ENCODE assay signal across 8 mouse cellular contexts in genomic region chr12:101123013-101123412, GRCm38 (mm10). TPM values are rescaled to one million over a fixed set of nuclear protein-coding genes. Genes with fewer than 3 reads are reported as not detected.
A peak's percentile ranks its signal among the peaks of the same experiment; 100 is the strongest.
DNase-seq lines count a peak whose midpoint lies in the region; ATAC-seq and TF ChIP-seq lines count a peak whose summit lies in the region.

No protein-coding gene starts in this region.

- no peak for ATAC-seq in hindbrain, embryonic 11.5 days (ENCODE audit: low FRiP score)
- ATAC-seq in neural tube, embryonic 11.5 days (ENCODE audit: insufficient read depth, low FRiP score, low TSS enrichment) = peak; percentile 48; the same call in 1 of the 2 replicates
- ATAC-seq in stomach, postnatal 0 days (ENCODE audit: low FRiP score, low TSS enrichment) = no peak

- H3K9ac ChIP-seq in hindbrain, embryonic 11.5 days (ENCODE audit: low read depth, low read length) = no peak overlapping the region
- no peak overlapping the region for H3K9ac ChIP-seq in neural tube, embryonic 11.5 days (ENCODE audit: low read length)
- H3K9ac ChIP-seq in stomach, postnatal 0 days (ENCODE audit: low read length) = no peak overlapping the region

- TF ChIP-seq EP300 in stomach, postnatal 0 days (optimal IDR thresholded peaks at IDR 0.05) = no peak

- peak; percentile 58 for DNase-seq in hindbrain, embryonic 11.5 days (ENCODE audit: low spot score)
- no peak for DNase-seq in hindbrain, embryonic 10.5 days (ENCODE audit: low spot score)
- DNase-seq in neural tube, embryonic 11.5 days (ENCODE audit: low spot score) = no peak
- no peak for DNase-seq in neural tube, embryonic 10.5 days (ENCODE audit: extremely low spot score, low spot score)
- peak; percentile 71 for DNase-seq in embryo, embryonic 10.5 days (ENCODE audit: low spot score)
- no peak for DNase-seq in stomach, postnatal 0 days (ENCODE audit: low spot score)
- DNase-seq in cerebellum, adult 8-10 months = no peak
- DNase-seq in gastrocnemius, adult 8-10 months (ENCODE audit: low spot score in 2 of 2) = no peak

- no peaks in the 10 kb centered on the region for H3K27me3 ChIP-seq in hindbrain, embryonic 11.5 days (ENCODE audit: control insufficient read depth, insufficient read depth, low read length)
- H3K27me3 ChIP-seq in hindbrain, embryonic 10.5 days (ENCODE audit: insufficient read depth, poor library complexity, severe bottlenecking) = no peaks in the 10 kb centered on the region
- no peaks in the 10 kb centered on the region for H3K27me3 ChIP-seq in neural tube, embryonic 11.5 days (ENCODE audit: control insufficient read depth, insufficient read depth, low read length)
- H3K27me3 ChIP-seq in stomach, postnatal 0 days (ENCODE audit: control insufficient read depth, insufficient read depth, low read length) = no peaks in the 10 kb centered on the region

- no peak overlapping the region for H3K4me2 ChIP-seq in hindbrain, embryonic 11.5 days (replicated peaks; ENCODE audit: low read depth, low read length)
- no peak overlapping the region for H3K4me2 ChIP-seq in neural tube, embryonic 11.5 days (ENCODE audit: low read depth)
- no peak overlapping the region for H3K4me2 ChIP-seq in stomach, postnatal 0 days (replicated peaks; ENCODE audit: low read depth)

- no peaks in the 10 kb centered on the region for H3K4me1 ChIP-seq in hindbrain, embryonic 11.5 days (replicated peaks; ENCODE audit: control insufficient read depth, insufficient read depth, low read length)
- no peaks in the 10 kb centered on the region for H3K4me1 ChIP-seq in hindbrain, embryonic 10.5 days (replicated peaks)
- H3K4me1 ChIP-seq in neural tube, embryonic 11.5 days (ENCODE audit: control insufficient read depth, insufficient read depth, low read length) = no peaks in the 10 kb centered on the region
- H3K4me1 ChIP-seq in stomach, postnatal 0 days (replicated peaks; ENCODE audit: control insufficient read depth, insufficient read depth) = no peaks in the 10 kb centered on the region

- 31% methylated on average over 1 of the region's 1 CpGs for WGBS in hindbrain, embryonic 11.5 days
- WGBS in hindbrain, embryonic 10.5 days = 23% methylated on average over 1 of the region's 1 CpGs
- WGBS in neural tube, embryonic 11.5 days = 23% methylated on average over 1 of the region's 1 CpGs
- 13% methylated on average over 1 of the region's 1 CpGs for WGBS in stomach, postnatal 0 days

- no peaks in the 10 kb centered on the region for H3K36me3 ChIP-seq in hindbrain, embryonic 11.5 days (ENCODE audit: control insufficient read depth, insufficient read depth, low read length)
- no peaks in the 10 kb centered on the region for H3K36me3 ChIP-seq in hindbrain, embryonic 10.5 days
- H3K36me3 ChIP-seq in neural tube, embryonic 11.5 days (ENCODE audit: control insufficient read depth, insufficient read depth, low read length) = no peaks in the 10 kb centered on the region
- no peaks in the 10 kb centered on the region for H3K36me3 ChIP-seq in stomach, postnatal 0 days (ENCODE audit: control insufficient read depth, insufficient read depth, low read length)

- no peaks in the 10 kb centered on the region for H3K9me3 ChIP-seq in hindbrain, embryonic 11.5 days (ENCODE audit: control insufficient read depth, low read length)
- no peaks in the 10 kb centered on the region for H3K9me3 ChIP-seq in hindbrain, embryonic 10.5 days
- H3K9me3 ChIP-seq in neural tube, embryonic 11.5 days (ENCODE audit: control insufficient read depth, low read length) = no peaks in the 10 kb centered on the region
- no peaks in the 10 kb centered on the region for H3K9me3 ChIP-seq in stomach, postnatal 0 days (ENCODE audit: control insufficient read depth, low read length)

- peak; percentile 80 for TF ChIP-seq CTCF in stomach, postnatal 0 days (IDR thresholded peaks at IDR 0.05; ENCODE audit: low read depth)

- H3K4me3 ChIP-seq in hindbrain, embryonic 11.5 days (ENCODE audit: low read depth, low read length) = no peak overlapping the region
- no peak overlapping the region for H3K4me3 ChIP-seq in hindbrain, embryonic 10.5 days
- H3K4me3 ChIP-seq in neural tube, embryonic 11.5 days (ENCODE audit: low read depth, low read length) = no peak overlapping the region
- H3K4me3 ChIP-seq in stomach, postnatal 0 days (ENCODE audit: low read depth, low read length) = no peak overlapping the region

- H3K27ac ChIP-seq in hindbrain, embryonic 11.5 days (ENCODE audit: low read depth, low read length) = no peak overlapping the region
- H3K27ac ChIP-seq in hindbrain, embryonic 10.5 days = no peak overlapping the region
- no peak overlapping the region for H3K27ac ChIP-seq in neural tube, embryonic 11.5 days (ENCODE audit: low read depth, low read length)
- no peak overlapping the region for H3K27ac ChIP-seq in stomach, postnatal 0 days (replicated peaks)

RNA-seq across cellular contexts. Expression of gene Ppp4r3a, which starts 39.5 kb away (rescaled TPM):
- 59.9 and 63.6 TPM in 2 replicates for polyA plus RNA-seq in hindbrain, embryonic 11.5 days (2014; fragmentation: Nextera tagmentation; extraction: Ambion mirVana)
- 50.3 and 50.8 TPM in 2 replicates for polyA plus RNA-seq in hindbrain, embryonic 10.5 days (2016; fragmentation: Nextera tagmentation; extraction: Ambion mirVana)
- 61.9 and 64.6 TPM in 2 replicates for polyA plus RNA-seq in neural tube, embryonic 11.5 days (2014; fragmentation: Nextera tagmentation; extraction: Ambion mirVana)
- 14.3 and 16.8 TPM in 2 replicates for polyA plus RNA-seq in stomach, postnatal 0 days (2015; fragmentation: Nextera tagmentation; extraction: Ambion mirVana)
- 10 to 100 TPM; 13.6 to 18.2 (median 15.9) TPM for total RNA-seq in gastrocnemius, adult 8-10 months (2022)

Comparison
In these comparisons a context has a peak if more than half of its experiments do, and no peak if none do; other contexts are left out.
1. DNase-seq: peak in hindbrain, embryonic 11.5 days (single experiment) and embryo, embryonic 10.5 days (single experiment); none in hindbrain, embryonic 10.5 days (single experiment), neural tube, embryonic 11.5 days (single experiment), neural tube, embryonic 10.5 days (single experiment), stomach, postnatal 0 days (single experiment), cerebellum, adult 8-10 months (single experiment) and gastrocnemius, adult 8-10 months (0 of 2).